Mouse (Mus musculus): Measurements from ENCODE around the gene Fam199x. TPM values are rescaled to one million over a fixed set of nuclear protein-coding genes. Genes with fewer than 3 reads are reported as not detected.
A peak's percentile ranks its signal among the peaks of the same experiment; 100 is the strongest.

The Fam199x gene
- 6.4 and 7.3 TPM in 2 replicates for polyA plus RNA-seq (2015; fragmentation: Nextera tagmentation; extraction: Ambion mirVana)

- Histone ChIP-seq H3K9ac (replicated peaks) (peak within 1 kb of the TSS; percentile 75), H3K27me3 (no peaks in the 10 kb centered on the region), H3K4me3 (peak within 1 kb of the TSS; percentile 80), H3K4me2 (replicated peaks) (peak within 1 kb of the TSS; percentile 69), H3K27ac (replicated peaks) (no peak within 1 kb of the TSS), H3K36me3 (no peaks in the 10 kb centered on the region), H3K9me3 (no peaks in the 10 kb centered on the region), H3K4me1 (0 out of 2 replicates have a peak, but pooled peaks cover 11% of the 10 kb centered on the region)
- ATAC-seq (replicated peaks) = peak; percentile 97
- WGBS = 22% methylated on average over 60 of the region's 62 CpGs
Measured at GRCm38 (mm10) chrX:137049425-137050225, at the start of gene Fam199x. TSS of gene Fam199x (plus strand) at chrX:137049594.

GRCm38 (mm10) chrX:137015099-137015709, 34.2 kb upstream of the Fam199x start:
- no peaks in the 10 kb centered on the region for H3K4me1 ChIP-seq
- H3K36me3 ChIP-seq = 0 out of 2 replicates have a peak, but pooled peaks cover 1% of the 10 kb centered on the region
- H3K4me2 ChIP-seq (replicated peaks) = no peak overlapping the region
- H3K9me3 ChIP-seq = no peaks in the 10 kb centered on the region
- H3K27me3 ChIP-seq = no peaks in the 10 kb centered on the region
- H3K4me3 ChIP-seq = no peak overlapping the region
- H3K9ac ChIP-seq (replicated peaks) = no peak overlapping the region
- H3K27ac ChIP-seq (replicated peaks) = no peak overlapping the region; the same call in 1 of the 2 replicates
- ATAC-seq (replicated peaks) = 0 out of 2 replicates have a peak, but pooled peaks have one; percentile 41
- WGBS = 55% methylated on average over 6 of the region's 6 CpGs

GRCm38 (mm10) chrX:137017668-137018067, 31.7 kb upstream of the Fam199x start:
- Histone ChIP-seq H3K36me3 (no peaks in the 10 kb centered on the region), H3K4me2 (replicated peaks) (no peak overlapping the region), H3K9ac (replicated peaks) (no peak overlapping the region), H3K27ac (replicated peaks) (no peak overlapping the region), H3K4me3 (no peak overlapping the region), H3K4me1 (no peaks in the 10 kb centered on the region), H3K9me3 (no peaks in the 10 kb centered on the region), H3K27me3 (no peaks in the 10 kb centered on the region)
- no peak for ATAC-seq (replicated peaks)
- 72% methylated on average over 1 of the region's 1 CpGs for WGBS

GRCm38 (mm10) chrX:137019310-137019709, 30.1 kb upstream of the Fam199x start:
- Histone ChIP-seq H3K27ac (replicated peaks) (no peak overlapping the region), H3K4me3 (no peak overlapping the region), H3K36me3 (no peaks in the 10 kb centered on the region), H3K4me2 (replicated peaks) (no peak overlapping the region), H3K9ac (replicated peaks) (no peak overlapping the region), H3K27me3 (no peaks in the 10 kb centered on the region), H3K4me1 (no peaks in the 10 kb centered on the region), H3K9me3 (no peaks in the 10 kb centered on the region)
- peak; percentile 67; the same call in 1 of the 2 replicates for ATAC-seq (replicated peaks)
- WGBS = 23% methylated on average over 1 of the region's 1 CpGs

- Histone ChIP-seq H3K4me1 (no peaks in the 10 kb centered on the region), H3K9ac (replicated peaks) (no peak overlapping the region), H3K9me3 (no peaks in the 10 kb centered on the region), H3K4me2 (replicated peaks) (no peak overlapping the region), H3K27me3 (no peaks in the 10 kb centered on the region), H3K4me3 (no peak overlapping the region), H3K36me3 (no peaks in the 10 kb centered on the region), H3K27ac (replicated peaks) (no peak overlapping the region)
- no peak for ATAC-seq (replicated peaks)
- 98% methylated on average over 8 of the region's 8 CpGs for WGBS
Measured at GRCm38 (mm10) chrX:137030916-137031315, 18.5 kb upstream of the Fam199x start.

GRCm38 (mm10) chrX:137031726-137032125, 17.7 kb upstream of the Fam199x start:
- Histone ChIP-seq H3K27me3 (no peaks in the 10 kb centered on the region), H3K9me3 (no peaks in the 10 kb centered on the region), H3K27ac (replicated peaks) (no peak overlapping the region), H3K4me2 (replicated peaks) (no peak overlapping the region), H3K4me1 (peaks cover 1% of the 10 kb centered on the region), H3K4me3 (no peak overlapping the region), H3K9ac (replicated peaks) (no peak overlapping the region), H3K36me3 (no peaks in the 10 kb centered on the region)
- 86% methylated on average over 5 of the region's 5 CpGs for WGBS
- ATAC-seq (replicated peaks) = no peak

GRCm38 (mm10) chrX:137034322-137034721, 15.1 kb upstream of the Fam199x start:
- no peak overlapping the region for H3K9ac ChIP-seq (replicated peaks)
- no peak overlapping the region for H3K4me3 ChIP-seq
- no peak overlapping the region for H3K27ac ChIP-seq (replicated peaks)
- ATAC-seq (replicated peaks) = no peak
- no peaks in the 10 kb centered on the region for H3K36me3 ChIP-seq
- H3K4me2 ChIP-seq (replicated peaks) = no peak overlapping the region
- no peaks in the 10 kb centered on the region for H3K27me3 ChIP-seq
- WGBS = 73% methylated on average over 4 of the region's 4 CpGs
- no peaks in the 10 kb centered on the region for H3K9me3 ChIP-seq
- H3K4me1 ChIP-seq = peaks cover 7% of the 10 kb centered on the region

- H3K9me3 ChIP-seq = no peaks in the 10 kb centered on the region
- H3K27ac ChIP-seq (replicated peaks) = peak overlapping the region; percentile 91
- H3K27me3 ChIP-seq = no peaks in the 10 kb centered on the region
- no peak for ATAC-seq (replicated peaks)
- no peaks in the 10 kb centered on the region for H3K36me3 ChIP-seq
- peak overlapping the region; percentile 56 for H3K9ac ChIP-seq (replicated peaks)
- peak overlapping the region; percentile 60 for H3K4me3 ChIP-seq
- WGBS = 19% methylated on average over 12 of the region's 12 CpGs
- peaks cover 7% of the 10 kb centered on the region for H3K4me1 ChIP-seq
- H3K4me2 ChIP-seq (replicated peaks) = peak overlapping the region; percentile 53
Measured at GRCm38 (mm10) chrX:137037470-137037999, 11.9 kb upstream of the Fam199x start.

- WGBS = 29% methylated on average over 31 of the region's 31 CpGs
- Histone ChIP-seq H3K9me3 (no peaks in the 10 kb centered on the region), H3K4me1 (peaks cover 7% of the 10 kb centered on the region), H3K4me2 (replicated peaks) (peak within 1 kb of the TSS; percentile 53), H3K27ac (replicated peaks) (peak within 1 kb of the TSS; percentile 91), H3K4me3 (peak within 1 kb of the TSS; percentile 60), H3K9ac (replicated peaks) (peak within 1 kb of the TSS; percentile 56), H3K27me3 (no peaks in the 10 kb centered on the region), H3K36me3 (no peaks in the 10 kb centered on the region)
- ATAC-seq (replicated peaks) = peak; percentile 97
Measured at GRCm38 (mm10) chrX:137038000-137038483, 11.4 kb upstream of the Fam199x start, which contains the start of gene Slc25a53. TSS of gene Slc25a53 (minus strand) at chrX:137038302.

- Histone ChIP-seq H3K27ac (replicated peaks) (peak overlapping the region; percentile 91; the same call in 1 of the 2 replicates), H3K4me2 (replicated peaks) (peak overlapping the region; percentile 43), H3K4me1 (peaks cover 7% of the 10 kb centered on the region), H3K36me3 (no peaks in the 10 kb centered on the region), H3K9ac (replicated peaks) (peak overlapping the region; percentile 56), H3K9me3 (no peaks in the 10 kb centered on the region), H3K4me3 (peak overlapping the region; percentile 60), H3K27me3 (no peaks in the 10 kb centered on the region)
- peak; percentile 29; the same call in 1 of the 2 replicates for ATAC-seq (replicated peaks)
- 47% methylated on average over 7 of the region's 7 CpGs for WGBS
Measured at GRCm38 (mm10) chrX:137038502-137038901, 10.9 kb upstream of the Fam199x start.

GRCm38 (mm10) chrX:137049060-137049424, 352 bp upstream of the Fam199x start:
- ATAC-seq (replicated peaks) = no peak
- Histone ChIP-seq H3K9me3 (no peaks in the 10 kb centered on the region), H3K9ac (replicated peaks) (peak overlapping the region; percentile 75), H3K36me3 (no peaks in the 10 kb centered on the region), H3K4me2 (replicated peaks) (peak overlapping the region; percentile 69), H3K27ac (replicated peaks) (no peak overlapping the region), H3K27me3 (no peaks in the 10 kb centered on the region), H3K4me1 (0 out of 2 replicates have a peak, but pooled peaks cover 11% of the 10 kb centered on the region), H3K4me3 (peak overlapping the region; percentile 80)
- WGBS = 13% methylated on average over 11 of the region's 11 CpGs

GRCm38 (mm10) chrX:137063202-137063601, 13.8 kb downstream of the Fam199x start:
- Histone ChIP-seq H3K9me3 (no peaks in the 10 kb centered on the region), H3K4me2 (replicated peaks) (no peak overlapping the region), H3K27ac (replicated peaks) (no peak overlapping the region), H3K27me3 (no peaks in the 10 kb centered on the region), H3K36me3 (no peaks in the 10 kb centered on the region), H3K4me1 (no peaks in the 10 kb centered on the region), H3K4me3 (no peak overlapping the region), H3K9ac (replicated peaks) (no peak overlapping the region)
- ATAC-seq (replicated peaks) = no peak
- WGBS = 55% methylated on average over 9 of the region's 9 CpGs

All from forebrain, embryonic 15.5 days (tissue).